Comparison of ENCODE assay signal across 8 mouse cellular contexts in genomic region chr4:129189542-129190519, GRCm38 (mm10). TPM values are rescaled to one million over a fixed set of nuclear protein-coding genes. Genes with fewer than 3 reads are reported as not detected.
DNase-seq lines count a peak whose midpoint lies in the region; ATAC-seq lines count a peak whose summit lies in the region.

Gene S100pbp (minus strand): TSS chr4:129189727.
Gene Yars (plus strand): TSS chr4:129189760.

- no peaks in the 10 kb centered on the region for H3K4me1 ChIP-seq in brown adipose tissue, adult 24 weeks (ENCODE audit: control insufficient read depth, insufficient read depth, insufficient read length, low read length)
- peaks cover 36% of the 10 kb centered on the region for H3K4me1 ChIP-seq in heart, embryonic 13.5 days
- peaks cover 54% of the 10 kb centered on the region for H3K4me1 ChIP-seq in liver, embryonic 12.5 days
- H3K4me1 ChIP-seq in stomach, embryonic 15.5 days: peaks cover 12% of the 10 kb centered on the region

- no peaks in the 10 kb centered on the region for H3K27me3 ChIP-seq in heart, embryonic 13.5 days (replicated peaks)
- H3K27me3 ChIP-seq in liver, embryonic 12.5 days (replicated peaks): no peaks in the 10 kb centered on the region
- no peaks in the 10 kb centered on the region for H3K27me3 ChIP-seq in stomach, embryonic 15.5 days (replicated peaks)

- H3K27ac ChIP-seq in brown adipose tissue, adult 24 weeks (replicated peaks; ENCODE audit: low read depth, low read length): peak within 1 kb of the TSS; percentile 81
- peak within 1 kb of the TSS; percentile 93 for H3K27ac ChIP-seq in heart, embryonic 13.5 days (replicated peaks)
- peak within 1 kb of the TSS; percentile 91 for H3K27ac ChIP-seq in liver, embryonic 12.5 days
- peak within 1 kb of the TSS; percentile 89 for H3K27ac ChIP-seq in stomach, embryonic 15.5 days

- peak within 1 kb of the TSS; percentile 94 for H3K4me2 ChIP-seq in heart, embryonic 13.5 days
- H3K4me2 ChIP-seq in liver, embryonic 12.5 days: peak within 1 kb of the TSS; percentile 92
- H3K4me2 ChIP-seq in stomach, embryonic 15.5 days: peak within 1 kb of the TSS; percentile 69

- H3K4me3 ChIP-seq in brown adipose tissue, adult 24 weeks (ENCODE audit: insufficient read depth, low read depth, low read length): peak within 1 kb of the TSS; percentile 83
- H3K4me3 ChIP-seq in heart, embryonic 13.5 days: peak within 1 kb of the TSS; percentile 92
- H3K4me3 ChIP-seq in liver, embryonic 12.5 days: peak within 1 kb of the TSS; percentile 89
- peak within 1 kb of the TSS; percentile 92 for H3K4me3 ChIP-seq in stomach, embryonic 15.5 days (replicated peaks)

- WGBS in heart, embryonic 13.5 days: under 1% methylated on average over 58 of the region's 58 CpGs
- under 1% methylated on average over 57 of the region's 58 CpGs for WGBS in liver, embryonic 12.5 days (ENCODE audit: insufficient replicate concordance)
- under 1% methylated on average over 55 of the region's 58 CpGs for WGBS in stomach, embryonic 15.5 days

- DNase-seq in CD4-positive, CD25-positive, alpha-beta regulatory T cell, adult 2 months (ENCODE audit: low read depth, low spot score): peak; percentile 99
- peak; percentile 81 for DNase-seq in fat pad, adult 2 months (ENCODE audit: extremely low read depth, low read depth, low spot score)
- DNase-seq in kidney, postnatal 10 days: peak; percentile 99
- DNase-seq in natural killer cell, adult 2 months (ENCODE audit: low spot score in 2 of 2): peak; percentile 97 to 98

- H3K9ac ChIP-seq in heart, embryonic 13.5 days: peak within 1 kb of the TSS; percentile 95
- H3K9ac ChIP-seq in liver, embryonic 12.5 days: peak within 1 kb of the TSS; percentile 92
- H3K9ac ChIP-seq in stomach, embryonic 15.5 days: peak within 1 kb of the TSS; percentile 71

- peak; percentile 93 for ATAC-seq in heart, embryonic 13.5 days (ENCODE audit: extremely low read depth, insufficient number of reproducible peaks, low FRiP score, low TSS enrichment)
- peak; percentile 88 for ATAC-seq in liver, embryonic 12.5 days
- peak; percentile 86 for ATAC-seq in stomach, embryonic 15.5 days (ENCODE audit: insufficient read depth, low FRiP score, low read depth)

- H3K36me3 ChIP-seq in heart, embryonic 13.5 days: 0 out of 2 replicates have a peak, but pooled peaks cover 14% of the 10 kb centered on the region
- peaks cover 31% of the 10 kb centered on the region for H3K36me3 ChIP-seq in liver, embryonic 12.5 days
- H3K36me3 ChIP-seq in stomach, embryonic 15.5 days: no peaks in the 10 kb centered on the region

- H3K9me3 ChIP-seq in heart, embryonic 13.5 days: no peaks in the 10 kb centered on the region
- no peaks in the 10 kb centered on the region for H3K9me3 ChIP-seq in liver, embryonic 12.5 days (replicated peaks)
- no peaks in the 10 kb centered on the region for H3K9me3 ChIP-seq in stomach, embryonic 15.5 days

RNA-seq across cellular contexts. Expression of gene S100pbp, which starts in this region (rescaled TPM):
- polyA plus RNA-seq in brown adipose tissue, adult 24 weeks (2012; ENCODE audit: insufficient read depth, insufficient read length, missing spikeins): 4.6 and 12.6 TPM in 2 replicates
- polyA plus RNA-seq in heart, embryonic 13.5 days (2015; fragmentation: Nextera tagmentation; extraction: Ambion mirVana): 12.3 and 14.3 TPM in 2 replicates
- 10.9 and 12.1 TPM in 2 replicates for polyA plus RNA-seq in liver, embryonic 12.5 days (2016; fragmentation: Nextera tagmentation; extraction: Ambion mirVana)
- 13.1 and 14.1 TPM in 2 replicates for polyA plus RNA-seq in stomach, embryonic 15.5 days (2015; fragmentation: Nextera tagmentation; extraction: Ambion mirVana)

RNA-seq across cellular contexts. Expression of gene Yars, which starts in this region (rescaled TPM):
- 18.8 and 19.3 TPM in 2 replicates for polyA plus RNA-seq in brown adipose tissue, adult 24 weeks (2012; ENCODE audit: insufficient read depth, insufficient read length, missing spikeins)
- polyA plus RNA-seq in heart, embryonic 13.5 days (2015; fragmentation: Nextera tagmentation; extraction: Ambion mirVana): 49.8 and 52.0 TPM in 2 replicates
- 92.4 and 92.9 TPM in 2 replicates for polyA plus RNA-seq in liver, embryonic 12.5 days (2016; fragmentation: Nextera tagmentation; extraction: Ambion mirVana)
- 72.3 and 80.0 TPM in 2 replicates for polyA plus RNA-seq in stomach, embryonic 15.5 days (2015; fragmentation: Nextera tagmentation; extraction: Ambion mirVana)

Comparison
In these comparisons a context has a peak if more than half of its experiments do, and no peak if none do; other contexts are left out.
1. Peak in every context shown above with its lines: DNase-seq, ATAC-seq, H3K4me3 ChIP-seq and H3K27ac ChIP-seq.